Mouse (Mus musculus) G1E (cell line): ENCODE results near the gene Lrrc3b.

Experiments used
- CTCF ChIP-seq: IDR thresholded peaks from 2 replicates; pipeline ENCODE4 v1.5.1; 2012; ENCODE audit warnings: low read depth, low read length, inconsistent platforms, mixed read lengths
- GATA1 ChIP-seq: IDR thresholded peaks from 2 replicates; pipeline ENCODE4 v1.6.1; 2012; ENCODE audit warnings: borderline replicate concordance, low read length, inconsistent platforms, mixed read lengths
- POLR2AphosphoS5 ChIP-seq: IDR thresholded peaks from 2 replicates; pipeline ENCODE4 v1.6.1; 2012; ENCODE audit warnings: low read depth, low read length, inconsistent platforms; ENCODE audit not compliant: insufficient replicate concordance
- TAL1 ChIP-seq: conservative IDR thresholded peaks from 2 replicates; pipeline ENCODE4 v1.6.1; 2012; ENCODE audit warnings: low read depth, low read length, inconsistent platforms, mixed read lengths

- TF ChIP-seq CTCF (no peak), GATA1 (no peak), TAL1 (no peak), POLR2AphosphoS5 (no peak)
Observed at GRCm38 (mm10) chr14:15383133-15383532, 55.7 kb downstream of the Lrrc3b start.
